Mouse (Mus musculus): ENCODE measurements around the gene Cops7b. TPM values are rescaled to one million over a fixed set of nuclear protein-coding genes. Genes with fewer than 3 reads are reported as not detected.
A peak's percentile ranks its signal among the peaks of the same experiment; 100 is the strongest.

Gene Cops7b
- polyA plus RNA-seq, 1 experiment = 20.1 TPM

DNA sequence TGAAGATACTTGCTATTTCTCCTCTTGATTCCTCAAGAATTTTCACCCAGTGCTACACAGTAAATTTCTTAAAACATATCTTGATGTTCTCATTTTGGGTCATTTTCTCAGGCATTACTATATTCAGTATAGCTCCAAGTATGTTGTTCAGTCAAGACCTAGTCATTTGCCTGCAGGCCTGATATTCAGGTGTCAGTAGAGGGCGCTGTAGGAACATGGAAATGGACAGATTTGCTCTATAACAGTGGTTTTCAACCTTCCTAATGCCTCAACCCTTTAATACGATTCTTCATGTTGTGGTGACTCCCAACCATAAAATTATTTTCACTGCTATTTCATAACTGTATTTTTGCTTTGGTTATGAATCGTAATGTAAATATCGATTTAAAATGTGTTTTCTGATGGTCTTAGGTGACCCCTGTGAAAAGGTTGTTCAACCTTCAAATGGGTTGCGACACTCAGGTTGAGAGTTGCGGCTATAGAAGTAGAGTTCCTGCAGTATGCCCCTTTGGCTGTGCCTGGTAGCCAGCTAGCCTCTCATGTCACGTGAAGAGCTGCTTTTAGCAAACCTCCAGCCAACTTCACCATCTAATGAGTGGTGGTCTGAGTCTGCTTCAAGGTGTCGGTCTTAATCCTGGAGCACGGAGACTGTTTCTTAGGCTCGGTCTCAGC lies 35.9 kb downstream of the Cops7b start:
- no peaks in the 10 kb centered on the region for H3K27me3 ChIP-seq (replicated peaks; ENCODE audit: control insufficient read depth, insufficient read depth, low read length)
- peak; percentile 79 for DNase-seq
- no peak overlapping the region for H3K27ac ChIP-seq (ENCODE audit: insufficient read depth, low read depth, low read length)
- H3K4me3 ChIP-seq (ENCODE audit: insufficient read depth, low read depth, low read length) = no peak overlapping the region
- no peaks in the 10 kb centered on the region for H3K36me3 ChIP-seq (ENCODE audit: control insufficient read depth, insufficient read depth, low read length)
- no peak for TF ChIP-seq POLR2A (IDR thresholded peaks at IDR 0.05; ENCODE audit: low read depth, low read length)
- TF ChIP-seq CTCF (conservative IDR thresholded peaks at IDR 0.05; ENCODE audit: insufficient read depth, insufficient read length, low read depth, low read length) = peak; percentile 43
- no peaks in the 10 kb centered on the region for H3K4me1 ChIP-seq (ENCODE audit: control insufficient read depth, insufficient read depth, low read length)
- 62% methylated on average over 10 of the region's 10 CpGs for WGBS

DNA sequence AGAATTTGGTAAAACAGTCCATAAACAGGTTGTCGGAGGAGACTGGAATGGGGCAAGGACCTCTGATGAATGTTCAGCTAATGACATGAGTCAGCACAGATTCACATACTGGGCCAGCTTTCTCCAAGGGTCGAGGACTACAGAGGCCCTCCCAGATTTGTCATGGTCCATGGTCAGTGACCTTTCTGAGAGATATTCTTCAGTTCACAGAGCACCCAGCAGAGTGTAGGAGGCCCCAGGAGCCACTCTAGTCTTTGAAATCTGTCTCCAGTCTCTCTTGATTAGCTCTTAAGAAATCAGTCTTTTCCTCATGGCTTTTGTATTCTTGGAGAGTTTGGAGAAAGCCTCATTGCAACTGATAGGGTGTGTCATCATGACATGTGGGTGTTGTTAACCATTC lies 39.6 kb downstream of the Cops7b start:
- Histone ChIP-seq H3K27ac (ENCODE audit: insufficient read depth, low read depth, low read length) (no peak overlapping the region), H3K27me3 (replicated peaks; ENCODE audit: control insufficient read depth, insufficient read depth, low read length) (no peaks in the 10 kb centered on the region), H3K36me3 (ENCODE audit: control insufficient read depth, insufficient read depth, low read length) (no peaks in the 10 kb centered on the region), H3K4me3 (ENCODE audit: insufficient read depth, low read depth, low read length) (no peak overlapping the region), H3K4me1 (ENCODE audit: control insufficient read depth, insufficient read depth, low read length) (no peaks in the 10 kb centered on the region)
- 49% methylated on average over 2 of the region's 2 CpGs for WGBS
- peak; percentile 49 for DNase-seq
- TF ChIP-seq CTCF (conservative IDR thresholded peaks at IDR 0.05; ENCODE audit: insufficient read depth, insufficient read length, low read depth, low read length) = no peak
- TF ChIP-seq POLR2A (IDR thresholded peaks at IDR 0.05; ENCODE audit: low read depth, low read length) = no peak

DNA sequence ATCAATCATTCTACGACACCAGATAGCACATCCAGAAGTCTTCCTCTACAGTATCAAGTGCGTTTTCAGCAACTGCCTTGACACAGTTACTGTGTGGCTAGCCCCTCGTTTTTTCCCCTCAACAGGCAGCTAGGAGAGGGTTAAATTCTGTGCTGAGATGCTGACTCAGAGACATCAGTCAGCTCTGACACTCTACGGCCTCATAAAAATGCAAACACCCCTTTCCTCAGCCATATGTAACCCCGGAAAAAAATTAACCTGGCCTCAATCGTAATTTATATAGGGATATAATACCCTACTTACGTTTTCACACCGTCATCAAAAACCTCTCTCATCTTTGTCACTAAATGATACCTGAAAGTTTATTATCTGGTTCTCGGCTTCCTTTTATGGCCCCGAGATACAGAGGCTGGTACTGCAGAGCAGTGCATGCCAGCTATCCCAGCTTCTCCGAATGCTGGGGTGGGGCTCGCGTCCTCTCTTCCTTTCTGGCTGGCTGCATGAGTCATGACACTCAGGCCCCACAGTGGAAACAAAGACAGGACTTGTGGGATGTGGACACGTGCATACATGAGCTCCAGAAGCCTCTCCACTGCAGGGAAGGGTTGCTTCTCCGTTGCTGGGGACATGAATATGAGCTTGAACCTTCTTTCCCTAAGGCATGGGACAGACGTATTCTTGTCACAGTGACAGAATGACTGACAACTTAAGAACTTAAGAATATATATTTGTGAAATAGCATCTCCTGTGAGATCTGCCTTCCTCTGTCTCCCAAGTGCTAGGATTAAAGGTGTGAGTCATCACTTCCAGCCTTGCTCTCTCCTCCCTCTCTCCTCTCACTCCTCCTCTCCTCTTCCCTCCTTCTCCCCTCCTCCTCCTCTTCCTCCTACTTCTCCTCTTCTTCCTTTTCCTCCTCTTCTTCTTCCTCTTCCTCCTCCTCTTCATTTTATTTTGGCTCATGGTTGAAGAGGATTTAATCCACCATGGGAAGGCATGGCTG lies 40.6 kb downstream of the Cops7b start:
- Histone ChIP-seq H3K4me1 (ENCODE audit: control insufficient read depth, insufficient read depth, low read length) (no peaks in the 10 kb centered on the region), H3K27ac (ENCODE audit: insufficient read depth, low read depth, low read length) (no peak overlapping the region), H3K27me3 (replicated peaks; ENCODE audit: control insufficient read depth, insufficient read depth, low read length) (no peaks in the 10 kb centered on the region), H3K4me3 (ENCODE audit: insufficient read depth, low read depth, low read length) (no peak overlapping the region), H3K36me3 (ENCODE audit: control insufficient read depth, insufficient read depth, low read length) (no peaks in the 10 kb centered on the region)
- TF ChIP-seq CTCF (conservative IDR thresholded peaks at IDR 0.05; ENCODE audit: insufficient read depth, insufficient read length, low read depth, low read length) (no peak), POLR2A (IDR thresholded peaks at IDR 0.05; ENCODE audit: low read depth, low read length) (no peak)
- WGBS = 31% methylated on average over 16 of the region's 16 CpGs
- DNase-seq = no peak

DNA sequence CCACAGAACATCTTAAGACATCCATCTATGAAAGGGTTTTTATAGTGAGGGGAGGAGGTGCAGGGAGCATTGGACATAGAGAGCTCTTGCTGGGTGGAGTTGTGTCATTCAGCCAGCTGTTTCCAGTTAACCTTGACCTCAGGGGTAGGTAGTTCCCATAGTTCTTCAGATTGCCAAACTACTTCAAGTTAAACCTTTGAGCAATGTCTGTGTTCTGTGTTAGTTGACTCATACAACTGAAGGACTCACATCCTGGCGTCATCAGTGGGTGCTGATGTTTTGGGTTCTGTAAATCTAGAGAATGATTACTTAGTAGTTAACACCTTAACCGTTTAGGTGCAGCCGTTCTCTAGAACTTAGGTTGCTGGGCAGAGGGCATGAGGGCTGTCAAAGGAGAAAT lies 45.6 kb downstream of the Cops7b start:
- WGBS = 50% methylated on average over 3 of the region's 3 CpGs
- no peaks in the 10 kb centered on the region for H3K4me1 ChIP-seq (ENCODE audit: control insufficient read depth, insufficient read depth, low read length)
- DNase-seq = peak; percentile 65
- TF ChIP-seq CTCF (conservative IDR thresholded peaks at IDR 0.05; ENCODE audit: insufficient read depth, insufficient read length, low read depth, low read length) = no peak
- TF ChIP-seq POLR2A (IDR thresholded peaks at IDR 0.05; ENCODE audit: low read depth, low read length) = no peak
- H3K27ac ChIP-seq (ENCODE audit: insufficient read depth, low read depth, low read length) = peak overlapping the region; percentile 55; the same call in 1 of the 2 replicates
- no peaks in the 10 kb centered on the region for H3K27me3 ChIP-seq (replicated peaks; ENCODE audit: control insufficient read depth, insufficient read depth, low read length)
- H3K36me3 ChIP-seq (ENCODE audit: control insufficient read depth, insufficient read depth, low read length) = no peaks in the 10 kb centered on the region
- H3K4me3 ChIP-seq (ENCODE audit: insufficient read depth, low read depth, low read length) = no peak overlapping the region

DNA sequence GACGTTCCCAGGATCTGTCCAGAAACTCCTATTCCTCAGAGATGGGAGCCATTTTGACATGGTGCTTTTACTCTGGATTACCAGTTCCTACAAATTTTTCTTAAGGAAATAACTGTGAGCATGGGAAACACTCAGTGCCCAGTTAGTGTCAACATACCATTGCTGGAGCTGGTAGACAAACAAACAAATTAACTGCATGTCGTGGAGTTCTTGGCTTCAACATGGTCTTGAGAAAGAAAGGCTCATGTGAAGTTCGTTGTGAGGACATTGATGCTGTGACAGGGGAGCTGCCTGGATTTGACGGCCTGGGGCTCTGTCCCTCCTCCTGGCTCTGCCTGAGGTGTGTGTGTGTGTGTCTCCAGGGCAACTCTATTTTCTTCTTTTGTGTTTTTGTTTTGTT lies 47.2 kb downstream of the Cops7b start:
- DNase-seq = no peak
- 64% methylated on average over 4 of the region's 4 CpGs for WGBS
- no peak overlapping the region for H3K4me3 ChIP-seq (ENCODE audit: insufficient read depth, low read depth, low read length)
- no peaks in the 10 kb centered on the region for H3K36me3 ChIP-seq (ENCODE audit: control insufficient read depth, insufficient read depth, low read length)
- no peaks in the 10 kb centered on the region for H3K4me1 ChIP-seq (ENCODE audit: control insufficient read depth, insufficient read depth, low read length)
- H3K27ac ChIP-seq (ENCODE audit: insufficient read depth, low read depth, low read length) = no peak overlapping the region
- TF ChIP-seq CTCF (conservative IDR thresholded peaks at IDR 0.05; ENCODE audit: insufficient read depth, insufficient read length, low read depth, low read length) (no peak), POLR2A (IDR thresholded peaks at IDR 0.05; ENCODE audit: low read depth, low read length) (no peak)
- no peaks in the 10 kb centered on the region for H3K27me3 ChIP-seq (replicated peaks; ENCODE audit: control insufficient read depth, insufficient read depth, low read length)

DNA sequence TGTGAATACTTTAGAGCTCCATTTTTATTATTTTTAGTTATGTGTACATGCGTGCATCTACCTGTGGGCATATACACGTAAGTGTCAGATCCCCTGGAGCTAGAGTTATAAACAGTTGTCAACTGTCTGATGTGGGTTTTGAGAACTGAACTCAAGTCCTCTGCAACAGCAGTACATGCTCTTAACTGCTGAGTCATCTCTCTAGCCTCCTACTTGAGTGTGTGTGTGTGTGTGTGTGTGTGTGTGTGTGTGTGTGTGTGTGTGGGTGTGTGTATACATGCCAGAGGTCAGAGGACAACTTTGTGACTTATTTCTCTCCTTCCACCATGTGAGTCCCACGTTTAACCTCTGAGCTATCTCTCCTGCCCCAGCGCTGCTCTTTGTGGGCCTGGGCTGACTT lies 47.8 kb downstream of the Cops7b start:
- WGBS = 73% methylated on average over 4 of the region's 4 CpGs
- H3K36me3 ChIP-seq (ENCODE audit: control insufficient read depth, insufficient read depth, low read length) = no peaks in the 10 kb centered on the region
- no peaks in the 10 kb centered on the region for H3K4me1 ChIP-seq (ENCODE audit: control insufficient read depth, insufficient read depth, low read length)
- no peak for DNase-seq
- no peak overlapping the region for H3K4me3 ChIP-seq (ENCODE audit: insufficient read depth, low read depth, low read length)
- H3K27ac ChIP-seq (ENCODE audit: insufficient read depth, low read depth, low read length) = no peak overlapping the region
- TF ChIP-seq POLR2A (IDR thresholded peaks at IDR 0.05; ENCODE audit: low read depth, low read length) (no peak), CTCF (conservative IDR thresholded peaks at IDR 0.05; ENCODE audit: insufficient read depth, insufficient read length, low read depth, low read length) (no peak)
- H3K27me3 ChIP-seq (replicated peaks; ENCODE audit: control insufficient read depth, insufficient read depth, low read length) = no peaks in the 10 kb centered on the region

All from kidney, adult 2 months (tissue).